Mouse (Mus musculus) c-Kit-positive CD71-positive TER-119-positive erythroid progenitor cells, embryonic 14.5 days (primary cell): ENCODE results near the gene Srpk2.
A peak's percentile ranks its signal among the peaks of the same experiment; 100 is the strongest.
"Not testable (repeated sequence)": the region's sequence is repeated elsewhere in the genome, so short reads cannot be mapped to it uniquely, and the experiment has no call there.

Experiments
- DNase-seq: peaks from one replicate; pipeline ENCODE4 v3.0.0-alpha.2; 2013; ENCODE audit warnings: low spot score

The Srpk2 gene

GRCm38 (mm10) chr5:23684517-23684916 is at the start of gene Srpk2:
Gene Srpk2 (minus strand): TSS chr5:23684617.
- DNase-seq, result no peak

GRCm38 (mm10) chr5:23721956-23722355 is 37.5 kb upstream of the Srpk2 start:
- DNase-seq, result no peak

DNA sequence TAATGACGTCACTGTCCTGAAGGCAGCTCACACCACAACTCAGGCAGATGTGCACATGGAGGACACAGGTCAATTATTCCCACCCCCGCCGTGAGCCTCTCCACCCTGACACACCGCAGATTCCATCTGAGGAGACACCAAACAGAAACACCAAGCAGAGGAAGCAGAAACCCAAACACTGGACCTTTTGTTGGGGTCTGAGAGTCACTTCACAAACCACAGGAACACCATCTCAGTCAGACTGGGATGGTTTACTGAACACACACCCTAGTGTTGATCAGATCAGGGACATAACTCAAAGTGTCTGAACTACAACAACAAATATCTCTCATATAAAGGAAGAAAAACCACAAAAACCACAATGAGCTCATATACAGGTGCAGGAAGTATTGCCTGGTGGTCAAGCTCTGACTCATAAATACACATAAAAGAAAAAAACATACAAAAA is 34.5 kb upstream of the Srpk2 start:
- DNase-seq, result no peak

DNA sequence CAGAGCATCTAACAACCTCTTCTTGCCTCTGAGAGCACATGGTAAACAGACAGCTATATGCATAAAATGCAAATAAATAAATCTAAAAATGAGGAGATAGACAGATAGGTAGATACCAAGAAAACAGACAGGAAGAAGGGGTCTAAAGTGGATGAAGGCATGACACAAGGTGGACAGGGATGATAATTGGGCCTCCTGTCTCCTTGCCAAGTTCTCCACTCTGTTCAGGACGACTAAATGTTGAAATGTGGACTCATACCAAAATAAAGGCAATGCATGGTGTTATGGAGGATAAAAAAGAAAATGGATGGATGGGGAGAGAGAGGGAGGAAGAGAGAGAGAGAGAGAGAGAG is 33.7 kb upstream of the Srpk2 start:
- no peak for DNase-seq

GRCm38 (mm10) chr5:23717469-23718181 is 33.2 kb upstream of the Srpk2 start:
- no peak for DNase-seq

DNA sequence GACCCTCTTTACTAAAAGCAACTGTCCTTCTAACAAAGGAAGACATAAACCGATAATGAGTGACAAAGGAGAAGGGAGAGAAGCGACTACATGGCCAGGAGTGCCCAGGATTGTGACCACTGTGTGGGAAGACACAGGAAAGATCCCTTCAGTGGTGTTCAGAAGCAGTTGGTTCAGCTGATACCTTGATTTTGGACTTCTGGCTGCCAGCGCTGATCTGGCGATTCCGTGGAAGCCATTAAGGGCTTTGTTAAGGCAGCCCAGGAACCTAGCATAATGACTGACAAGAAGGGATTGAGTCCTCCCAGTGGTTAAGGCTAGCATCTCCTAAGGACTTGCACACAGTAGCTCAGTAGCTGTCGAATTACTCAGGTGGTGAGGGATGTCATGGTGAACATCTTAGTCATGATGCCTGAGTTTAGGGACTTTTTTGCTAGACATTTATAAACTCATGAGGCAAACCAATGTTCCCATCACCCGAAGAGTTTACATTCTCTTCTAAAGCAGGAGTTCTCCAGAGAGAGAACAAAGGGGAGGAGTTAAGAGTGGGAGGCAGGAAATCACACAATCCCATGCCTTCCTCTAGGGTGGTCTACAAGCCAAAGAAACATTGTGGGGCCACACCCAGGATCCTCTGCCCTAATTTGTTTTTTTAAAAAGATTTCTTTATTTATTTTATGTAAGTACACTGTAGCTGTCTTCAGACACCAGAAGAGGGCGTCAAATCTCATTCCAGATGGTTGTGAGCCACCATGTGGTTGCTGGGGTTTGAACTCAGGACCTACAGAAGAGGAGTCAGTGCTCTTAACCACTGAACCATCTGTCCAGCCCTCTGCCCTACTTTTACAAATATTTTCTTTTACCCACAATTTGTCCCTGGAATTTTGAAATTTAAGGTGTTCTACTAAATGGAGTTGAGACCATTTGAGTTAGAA is 29.3 kb upstream of the Srpk2 start:
- DNase-seq, result no peak

- peak; percentile 35 for DNase-seq
Observed at GRCm38 (mm10) chr5:23712130-23713001, 27.9 kb upstream of the Srpk2 start.

DNA sequence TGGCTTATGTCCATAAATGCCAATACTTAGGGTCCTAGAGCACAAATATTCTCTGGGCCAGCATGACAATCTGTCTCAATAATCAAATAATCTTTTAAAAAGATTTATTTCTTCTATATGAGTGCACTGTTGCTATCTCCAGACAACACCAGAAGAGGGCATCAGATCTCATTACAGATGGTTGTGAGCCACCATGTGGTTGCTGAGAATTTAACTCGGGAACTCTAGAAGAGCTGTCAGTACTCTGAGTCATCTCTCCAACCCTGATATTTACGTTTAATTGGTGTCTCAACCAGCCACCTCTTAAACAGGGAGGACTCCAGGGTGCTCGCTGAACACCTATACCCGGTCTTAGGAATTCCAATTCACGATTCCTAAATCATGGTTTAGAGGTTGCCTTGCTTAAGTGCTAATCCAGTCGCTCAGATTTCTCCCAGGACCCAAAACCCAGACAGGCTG is 27.3 kb upstream of the Srpk2 start:
- DNase-seq, result not testable (repeated sequence)

GRCm38 (mm10) chr5:23711244-23711643 is 26.8 kb upstream of the Srpk2 start:
- no peak for DNase-seq

- DNase-seq, result no peak
Observed at GRCm38 (mm10) chr5:23709661-23710060, 25.2 kb upstream of the Srpk2 start.

GRCm38 (mm10) chr5:23706601-23707597 is 22.5 kb upstream of the Srpk2 start:
- DNase-seq, result not testable (repeated sequence)

DNA sequence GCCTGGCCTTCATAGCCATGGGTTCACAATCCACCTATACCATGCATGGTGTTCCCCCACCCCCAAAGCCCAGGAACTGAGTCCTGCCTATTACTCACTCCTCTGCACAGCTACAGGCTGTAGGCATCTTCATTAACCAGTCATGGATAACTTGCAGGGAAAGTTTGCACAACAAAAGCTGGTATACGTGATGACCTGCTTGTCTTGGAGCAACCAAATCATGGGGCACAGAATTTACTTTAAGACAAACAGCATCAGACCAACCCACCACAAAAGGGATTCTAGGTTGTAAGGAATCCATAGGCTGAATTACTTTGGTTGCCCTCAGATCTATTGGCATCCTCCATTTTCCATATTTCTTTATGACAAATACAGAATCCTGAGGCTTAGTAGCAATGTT is 13.0 kb upstream of the Srpk2 start:
- no peak for DNase-seq

- no peak for DNase-seq
Observed at GRCm38 (mm10) chr5:23683431-23683830, 986 bp downstream of the Srpk2 start.

- no peak for DNase-seq
Observed at GRCm38 (mm10) chr5:23679006-23679405, 5.4 kb downstream of the Srpk2 start.

DNA sequence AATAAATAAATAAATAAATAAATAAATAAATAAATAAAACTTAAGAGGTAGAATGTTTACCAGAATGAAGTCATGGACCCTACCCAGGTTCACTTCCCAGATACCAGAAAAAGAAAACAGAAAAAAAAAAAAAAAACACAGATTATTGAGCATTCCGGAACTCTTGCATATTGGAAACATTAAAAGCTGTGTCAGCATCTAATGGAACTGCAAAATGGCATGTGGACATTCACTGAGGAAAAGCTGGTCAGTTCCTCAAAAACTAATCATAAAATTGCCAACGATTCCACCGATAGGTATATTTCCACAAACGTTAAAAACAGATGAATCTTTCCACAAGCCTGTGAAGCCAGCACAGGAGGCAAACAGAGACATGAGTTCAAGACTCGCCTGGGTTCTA is 6.5 kb downstream of the Srpk2 start:
- no peak for DNase-seq

GRCm38 (mm10) chr5:23677072-23677453 is 7.4 kb downstream of the Srpk2 start:
- no peak for DNase-seq

GRCm38 (mm10) chr5:23676156-23677071 is 8.0 kb downstream of the Srpk2 start:
- DNase-seq, result no peak

DNA sequence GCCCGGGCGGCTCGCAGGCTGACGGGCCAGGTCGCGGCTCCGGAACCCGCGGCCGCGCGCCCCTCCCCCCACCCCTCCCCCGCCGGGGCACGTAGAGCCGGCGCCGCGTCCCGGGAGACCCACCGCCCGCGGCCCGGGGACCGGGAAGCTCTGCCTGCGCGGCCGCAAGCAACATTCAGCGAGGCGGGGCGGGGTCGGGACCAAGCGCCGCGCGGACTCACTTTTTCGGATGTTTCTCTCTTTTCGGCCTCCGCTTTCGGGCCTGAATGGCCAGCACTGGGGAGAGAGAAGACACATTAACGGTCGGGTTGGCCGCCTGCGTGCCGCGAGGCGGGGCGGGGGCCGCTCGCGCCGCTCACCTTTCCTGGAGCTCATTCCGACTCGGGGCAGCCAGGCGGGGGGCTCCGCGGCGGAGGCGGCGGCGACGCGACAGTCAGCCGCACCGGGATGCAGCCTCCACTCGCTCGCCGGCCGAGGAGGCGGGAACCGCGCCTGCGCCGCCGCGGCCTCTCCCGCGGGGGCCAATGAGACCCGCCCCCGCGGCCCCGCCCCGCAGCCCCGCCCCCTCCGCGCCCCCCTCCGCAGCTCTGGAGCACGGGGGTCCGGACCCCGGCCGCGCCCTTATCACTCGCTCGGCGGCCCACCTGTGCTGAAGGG is 8.8 kb downstream of the Srpk2 start:
- DNase-seq, result no peak

GRCm38 (mm10) chr5:23674829-23675498 is 9.5 kb downstream of the Srpk2 start:
- no peak for DNase-seq
